Mouse (Mus musculus) testis, adult 2 months (tissue): ENCODE measurements around the gene Gpr146. TPM values are rescaled to one million over a fixed set of nuclear protein-coding genes. Genes with fewer than 3 reads are reported as not detected.
A peak's percentile ranks its signal among the peaks of the same experiment; 100 is the strongest.

Source experiments
- H3K27ac ChIP-seq: fragments of 200-500 bp; 2 replicates; pipeline ENCODE4 v1.5.1; 2012; ENCODE audit warnings: low read depth, low read length; ENCODE audit not compliant: control insufficient read depth, insufficient read depth
- H3K27me3 ChIP-seq: fragments of 200-500 bp; 2 replicates; pipeline ENCODE4 v1.6.1; 2012; ENCODE audit warnings: mild to moderate bottlenecking, low read length, moderate library complexity; ENCODE audit not compliant: control insufficient read depth, insufficient read depth
- H3K36me3 ChIP-seq: fragments of 200-500 bp; 2 replicates; pipeline ENCODE4 v1.6.1; 2012; ENCODE audit warnings: mild to moderate bottlenecking, low read length; ENCODE audit not compliant: control insufficient read depth, insufficient read depth
- H3K4me1 ChIP-seq: fragments of 200-500 bp; 2 replicates; pipeline ENCODE4 v1.6.1; 2012; ENCODE audit warnings: low read length; ENCODE audit not compliant: control insufficient read depth, insufficient read depth
- H3K4me3 ChIP-seq: fragments of 200-500 bp; 2 replicates; pipeline ENCODE4 v1.5.1; 2012; ENCODE audit warnings: low read depth, mild to moderate bottlenecking, low read length, moderate library complexity, mixed read lengths; ENCODE audit not compliant: control insufficient read depth
- CTCF ChIP-seq: fragments of 200-500 bp; IDR thresholded peaks from 2 replicates; pipeline ENCODE4 v1.5.1; 2012; ENCODE audit warnings: low read depth, mild to moderate bottlenecking, inconsistent platforms, low read length, moderate library complexity; ENCODE audit not compliant: control insufficient read depth, insufficient read depth, insufficient replicate concordance
- POLR2A ChIP-seq: fragments of 200-500 bp; IDR thresholded peaks from 2 replicates; pipeline ENCODE4 v1.6.1; 2012; ENCODE audit warnings: low read depth, mild to moderate bottlenecking, inconsistent platforms, low read length, moderate library complexity; ENCODE audit not compliant: control insufficient read depth
- polyA plus RNA-seq: library from polyadenylated mRNA; depleted of rRNA; stranded (reverse); fragments of >200 nt; gene quantifications from 2 replicates; pipeline ENCODE4 v1.2.3, GENCODE M21; 2012

Gene Gpr146
- polyA plus RNA-seq, 1 experiment, result 1.2 TPM

GRCm38 (mm10) chr5:139434940-139435339, 57.4 kb downstream of the Gpr146 start:
- Histone ChIP-seq H3K27ac (no peak overlapping the region), H3K4me3 (no peak overlapping the region), H3K4me1 (peaks cover 17% of the 10 kb centered on the region), H3K27me3 (no peaks in the 10 kb centered on the region), H3K36me3 (no peaks in the 10 kb centered on the region)
- TF ChIP-seq CTCF, result no peak
- TF ChIP-seq POLR2A, result no peak

DNA sequence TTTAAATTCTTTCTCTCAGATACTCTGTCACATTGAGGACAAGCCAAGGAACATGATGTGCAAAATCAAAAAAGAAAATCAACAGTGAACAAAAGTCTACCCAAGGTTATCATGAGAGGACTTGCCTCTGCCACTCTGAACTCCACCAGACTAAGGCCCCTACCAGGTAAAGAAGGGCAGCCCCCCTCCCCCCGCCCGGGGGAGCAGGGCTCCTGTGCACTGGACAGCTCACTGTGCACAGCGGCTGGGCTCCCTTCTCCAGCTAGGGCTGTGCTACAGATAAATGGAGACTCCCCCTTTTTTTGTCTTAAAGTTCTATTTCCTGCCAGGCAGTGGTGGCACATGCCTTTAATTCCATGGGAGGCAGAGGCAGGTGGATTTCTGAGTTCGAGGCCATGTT, 60.3 kb downstream of the Gpr146 start:
- TF ChIP-seq POLR2A (no peak), CTCF (no peak)

GRCm38 (mm10) chr5:139438440-139438839, 60.9 kb downstream of the Gpr146 start:
- no peak for TF ChIP-seq POLR2A
- no peak for TF ChIP-seq CTCF

More for the DNA sequence above, 60.3 kb downstream of the Gpr146 start:
- Histone ChIP-seq H3K27me3 (no peaks in the 10 kb centered on the region), H3K27ac (peak overlapping the region; percentile 77), H3K4me3 (no peak overlapping the region), H3K4me1 (peaks cover 17% of the 10 kb centered on the region), H3K36me3 (no peaks in the 10 kb centered on the region)

GRCm38 (mm10) chr5:139440451-139440850, 63.0 kb downstream of the Gpr146 start:
- Histone ChIP-seq H3K4me3 (no peak overlapping the region), H3K36me3 (no peaks in the 10 kb centered on the region), H3K4me1 (peaks cover 8% of the 10 kb centered on the region), H3K27ac (no peak overlapping the region), H3K27me3 (no peaks in the 10 kb centered on the region)
- TF ChIP-seq POLR2A (no peak), CTCF (no peak)

More at GRCm38 (mm10) chr5:139438440-139438839, 60.9 kb downstream of the Gpr146 start:
- peaks cover 17% of the 10 kb centered on the region for H3K4me1 ChIP-seq
- no peak overlapping the region for H3K4me3 ChIP-seq
- H3K27me3 ChIP-seq, result no peaks in the 10 kb centered on the region
- no peaks in the 10 kb centered on the region for H3K36me3 ChIP-seq
- H3K27ac ChIP-seq, result peak overlapping the region; percentile 77

DNA sequence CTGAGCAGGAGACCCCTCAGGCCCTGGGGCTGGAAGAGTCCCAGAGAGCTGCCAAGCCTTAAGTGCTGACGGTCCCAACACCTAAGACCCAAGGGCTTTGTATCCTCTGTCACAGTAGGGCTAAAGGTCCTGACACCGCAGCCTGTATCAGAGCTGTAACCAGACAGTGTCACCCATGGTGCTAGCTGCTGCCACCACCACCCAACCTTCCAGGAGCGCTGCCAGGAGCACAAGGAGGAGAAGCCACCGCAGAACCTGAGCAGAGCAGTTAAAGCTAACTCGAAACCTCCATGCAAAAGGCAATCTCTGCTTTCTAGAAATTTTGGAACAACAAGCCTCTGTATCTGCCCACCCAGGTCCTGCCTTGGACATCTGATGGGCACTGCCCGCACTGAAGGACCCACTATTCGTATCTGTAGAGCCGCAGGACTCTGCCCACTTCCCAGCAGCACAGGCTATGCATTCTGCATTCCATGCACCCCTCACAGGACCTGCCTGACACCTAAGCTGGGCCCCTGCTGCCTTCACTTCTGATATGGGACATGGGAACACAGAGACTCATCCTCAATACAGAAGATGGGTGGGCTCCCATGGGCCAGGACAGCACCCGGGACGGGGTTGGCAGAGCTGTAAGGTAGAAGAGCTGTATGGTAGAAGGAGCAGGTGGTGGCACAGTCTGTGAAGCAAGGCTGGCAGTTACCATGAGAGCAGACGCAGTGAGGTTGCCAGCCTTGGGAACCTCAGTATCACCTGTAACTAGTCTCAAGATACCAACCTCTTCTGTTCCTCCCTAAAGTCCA, 63.6 kb downstream of the Gpr146 start:
- no peak overlapping the region for H3K27ac ChIP-seq
- TF ChIP-seq CTCF (no peak), POLR2A (no peak)
- H3K4me3 ChIP-seq, result no peak overlapping the region
- no peaks in the 10 kb centered on the region for H3K36me3 ChIP-seq
- peaks cover 12% of the 10 kb centered on the region for H3K4me1 ChIP-seq
- H3K27me3 ChIP-seq, result no peaks in the 10 kb centered on the region

GRCm38 (mm10) chr5:139441726-139442018, 64.2 kb downstream of the Gpr146 start:
- Histone ChIP-seq H3K27ac (no peak overlapping the region), H3K4me1 (peaks cover 12% of the 10 kb centered on the region), H3K4me3 (no peak overlapping the region), H3K36me3 (no peaks in the 10 kb centered on the region), H3K27me3 (no peaks in the 10 kb centered on the region)
- TF ChIP-seq CTCF (no peak), POLR2A (no peak)

DNA sequence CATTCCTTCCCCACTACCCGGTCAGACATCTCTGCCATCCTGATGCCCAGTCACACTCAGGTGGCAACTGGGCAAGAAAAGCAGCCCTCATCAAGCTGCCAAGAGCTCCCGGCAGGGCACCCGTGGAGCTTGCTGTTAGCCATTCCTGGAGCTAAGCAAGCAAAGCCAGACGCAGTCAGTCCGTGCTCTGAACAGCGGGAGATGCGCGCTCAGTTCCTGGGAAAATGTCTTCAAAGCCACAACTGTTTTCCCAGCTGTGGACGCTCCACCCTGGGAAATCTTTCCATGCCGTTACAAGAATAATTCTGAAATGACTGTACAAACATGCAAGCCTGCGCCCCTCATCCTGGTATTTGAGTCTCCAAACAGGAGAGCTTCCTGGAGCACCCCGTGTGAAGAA, 64.9 kb downstream of the Gpr146 start:
- Histone ChIP-seq H3K27ac (no peak overlapping the region), H3K27me3 (no peaks in the 10 kb centered on the region), H3K4me3 (no peak overlapping the region), H3K36me3 (no peaks in the 10 kb centered on the region), H3K4me1 (peaks cover 12% of the 10 kb centered on the region)
- TF ChIP-seq POLR2A (no peak), CTCF (no peak)

DNA sequence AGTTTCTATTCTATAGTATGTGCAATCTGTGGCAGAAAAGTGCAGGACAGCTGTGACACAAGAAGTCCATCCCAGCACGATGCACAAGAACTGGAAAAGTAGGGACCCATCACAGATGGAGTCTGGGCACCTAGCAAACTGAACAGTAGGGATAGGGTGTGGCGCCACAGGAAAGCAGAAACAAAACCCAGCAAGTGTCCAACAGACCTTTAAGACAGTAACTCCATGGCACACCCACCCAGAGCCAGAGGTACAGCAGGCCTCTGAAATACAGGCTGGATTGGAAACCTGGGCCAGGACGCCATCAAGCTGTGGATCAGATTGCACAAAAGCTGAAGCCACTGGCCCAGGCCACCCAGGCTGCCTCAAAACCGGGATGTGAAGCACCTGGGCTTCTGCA, 65.5 kb downstream of the Gpr146 start:
- Histone ChIP-seq H3K36me3 (no peaks in the 10 kb centered on the region), H3K4me1 (peaks cover 9% of the 10 kb centered on the region), H3K4me3 (no peak overlapping the region), H3K27ac (no peak overlapping the region), H3K27me3 (no peaks in the 10 kb centered on the region)
- TF ChIP-seq CTCF (no peak), POLR2A (no peak)
